Mouse (Mus musculus) right cerebral cortex, postnatal 36 days (tissue): ENCODE data around the gene Tnni3.
"Not testable (repeated sequence)": the region's sequence is repeated elsewhere in the genome, so short reads cannot be mapped to it uniquely, and the experiment has no call there.

Experiments used
- DNase-seq, 2 experiments: peaks; one replicate each; pipeline ENCODE4 v3.0.0; 2022; ENCODE audit warnings: low spot score in 2 of 2, mixed read lengths in 1 of 2

Gene Tnni3

DNA sequence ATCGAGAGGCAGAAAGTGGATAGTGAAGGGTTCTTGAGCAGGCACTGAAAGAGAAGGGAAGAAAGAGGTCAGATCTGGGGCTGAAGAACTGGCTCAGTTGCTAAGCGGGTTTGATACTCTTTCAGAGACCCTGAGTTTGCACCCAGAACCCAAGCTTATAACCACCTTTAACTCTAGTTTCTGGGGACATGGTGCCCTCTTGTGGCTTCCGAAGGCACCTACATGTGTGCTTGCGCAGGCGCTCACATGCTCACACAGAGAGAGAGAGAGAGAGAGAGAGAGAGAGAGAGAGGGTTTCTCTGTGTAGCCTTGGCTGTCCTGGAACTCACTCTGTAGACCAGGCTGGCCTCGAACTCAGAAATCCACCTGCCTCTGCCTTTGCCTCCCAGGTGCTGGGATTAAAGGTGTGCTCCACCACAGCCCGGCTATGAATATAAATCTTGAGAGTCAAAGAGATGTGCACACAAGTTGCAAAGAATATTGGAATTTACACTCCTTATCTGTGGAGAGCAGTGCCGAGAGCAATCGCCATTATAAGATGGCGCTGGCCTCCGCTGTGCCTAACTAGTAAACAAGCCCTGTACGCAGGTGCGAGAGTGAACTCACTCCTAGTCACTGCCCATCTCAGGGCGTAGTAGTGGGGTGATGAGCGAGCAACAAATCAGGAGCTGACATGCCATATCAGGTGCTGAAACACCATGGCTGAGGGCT lies at the start of gene Tnni3:
Gene Tnni3 (minus strand): TSS at position 18 of the 711 bp plus-strand sequence.
- not testable (repeated sequence) for DNase-seq

- DNase-seq, result not testable (repeated sequence)
These were observed 48.3 kb upstream of the Tnni3 start for GRCm38 (mm10) chr7:4572361-4572760.

DNA sequence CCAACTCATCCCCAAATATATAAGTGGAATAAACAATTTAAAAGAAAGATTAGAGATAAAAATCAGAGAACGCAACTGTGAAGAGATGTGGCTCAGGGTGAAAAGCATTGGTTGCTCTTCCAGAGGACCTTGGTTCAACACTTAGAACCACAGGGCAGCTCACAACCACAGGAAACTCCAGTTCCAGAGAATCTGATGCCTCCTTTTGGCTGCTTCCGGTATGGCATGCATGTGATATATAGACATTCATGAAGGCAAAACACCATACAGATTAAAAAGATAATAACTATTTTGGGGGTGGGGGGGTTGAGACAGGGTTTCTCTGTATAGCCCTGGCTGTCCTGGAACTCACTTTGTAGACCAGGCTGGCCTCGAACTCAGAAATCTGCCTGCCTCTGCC lies 38.6 kb upstream of the Tnni3 start:
- DNase-seq, result no peak

- no peak for DNase-seq
These were observed 33.1 kb upstream of the Tnni3 start for GRCm38 (mm10) chr7:4557167-4557560.

DNA sequence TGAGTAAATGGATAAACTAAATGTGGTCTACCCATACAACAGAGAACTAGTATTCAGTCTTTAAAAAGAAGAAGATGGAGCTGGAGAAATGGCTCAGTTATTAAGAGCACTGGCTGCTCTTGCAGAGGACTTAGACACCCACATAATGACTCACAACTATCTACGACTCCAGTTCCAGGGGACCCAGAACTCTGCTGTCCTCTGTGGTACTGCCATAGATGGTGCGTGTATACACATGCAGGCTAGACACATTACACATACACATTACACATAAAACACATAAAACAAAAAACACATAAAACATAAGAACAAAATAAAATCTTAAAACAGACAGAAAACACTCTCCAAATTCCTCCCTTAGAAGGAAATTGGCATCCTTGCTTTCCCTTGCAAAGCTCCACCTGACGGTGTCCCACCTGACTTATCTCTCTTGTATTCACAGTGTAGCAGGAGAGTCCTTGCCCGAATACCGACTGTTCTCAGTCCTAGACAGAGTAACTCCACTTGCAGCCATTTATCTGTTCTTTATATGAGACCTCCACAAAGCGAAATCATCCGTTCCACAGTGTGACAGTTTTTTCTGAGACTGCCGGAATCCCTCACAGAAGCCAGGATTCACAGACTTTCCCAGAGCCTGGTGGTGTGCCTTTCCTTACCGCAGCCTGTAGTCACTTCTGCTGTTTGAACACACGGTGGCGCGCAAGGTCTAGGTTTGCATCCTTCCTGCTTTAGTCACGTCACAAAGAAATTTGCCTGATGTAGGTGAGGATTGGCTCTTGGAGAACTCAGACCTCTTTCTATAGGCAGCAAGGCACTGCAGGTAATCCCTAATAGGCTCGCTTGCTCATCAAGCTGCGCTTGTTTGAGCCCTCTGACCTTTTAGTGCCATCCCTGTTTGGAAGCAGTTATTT lies 32.5 kb upstream of the Tnni3 start:
- peak; percentile 69 to 70 for DNase-seq

GRCm38 (mm10) chr7:4547221-4547641 lies 23.2 kb upstream of the Tnni3 start, which contains the start of gene Syt5:
Syt5 (minus strand) TSS chr7:4547541.
- DNase-seq, result peak; percentile 74 to 77

GRCm38 (mm10) chr7:4546591-4547131 lies 22.6 kb upstream of the Tnni3 start:
- DNase-seq, result peak; percentile 96 to 97

GRCm38 (mm10) chr7:4546050-4546449 lies 22.0 kb upstream of the Tnni3 start:
- DNase-seq, result no peak

- DNase-seq, result no peak
These were observed 18.0 kb upstream of the Tnni3 start for GRCm38 (mm10) chr7:4542013-4542412.

GRCm38 (mm10) chr7:4541344-4541743 lies 17.3 kb upstream of the Tnni3 start:
- no peak for DNase-seq

- no peak for DNase-seq
These were observed 15.0 kb upstream of the Tnni3 start for GRCm38 (mm10) chr7:4539019-4539418.

GRCm38 (mm10) chr7:4537181-4537580 lies 13.2 kb upstream of the Tnni3 start:
- DNase-seq, result no peak

DNA sequence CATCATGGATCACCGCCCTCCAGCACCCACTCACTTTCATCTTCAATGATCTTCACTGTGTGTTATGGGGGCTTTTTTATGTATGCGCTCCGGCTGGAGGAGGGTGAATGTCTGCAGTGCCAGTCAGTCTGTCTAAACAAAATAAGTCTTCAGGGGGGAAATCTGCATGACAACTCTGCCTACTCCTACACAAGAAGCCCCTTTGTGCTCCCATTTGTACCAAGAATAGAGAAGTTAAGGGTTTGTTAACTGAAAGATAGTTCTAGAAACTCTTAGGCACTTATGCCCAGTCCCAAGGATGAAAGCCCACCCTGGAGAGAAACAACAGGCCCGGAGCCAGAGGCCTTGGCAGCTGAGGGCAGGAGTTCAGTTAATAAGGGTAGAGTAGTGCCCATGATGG lies 12.3 kb upstream of the Tnni3 start:
- no peak for DNase-seq

DNA sequence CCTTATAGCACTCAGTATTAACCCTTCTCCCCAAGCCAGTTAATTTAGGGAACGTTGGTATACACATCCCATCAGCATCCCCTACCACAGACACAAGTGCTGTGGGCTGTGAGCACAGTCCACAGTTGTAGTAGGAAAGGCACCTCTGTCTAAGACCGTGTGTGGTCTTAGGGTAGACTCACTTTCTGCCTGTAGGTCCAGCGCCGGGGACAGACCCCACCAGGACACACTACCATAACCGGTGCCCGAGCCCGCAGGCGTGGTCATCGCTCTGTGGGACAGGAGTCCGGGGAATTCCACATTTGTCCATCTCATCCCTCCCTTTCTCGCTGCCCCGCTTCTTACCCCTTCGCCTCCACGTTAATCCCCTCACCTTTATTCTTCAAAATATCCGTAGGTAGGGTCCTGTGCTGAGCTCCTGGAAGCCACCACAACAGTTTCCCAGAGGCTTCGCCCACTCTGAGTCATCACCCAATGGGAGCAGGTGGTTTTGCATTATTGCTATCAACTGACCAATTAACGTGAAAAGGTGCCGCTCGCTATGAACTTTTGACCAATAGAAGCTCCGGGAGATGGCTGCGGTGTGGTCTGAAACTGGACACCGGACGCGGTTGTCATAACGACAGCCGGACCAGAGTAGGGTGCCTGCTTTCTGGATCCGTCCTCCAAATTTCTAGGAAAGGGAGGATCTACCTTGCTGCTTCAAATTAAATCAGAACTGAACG lies 8.1 kb upstream of the Tnni3 start, which contains the start of gene Dnaaf3:
Gene Dnaaf3 (minus strand): TSS at position 449 of the 725 bp plus-strand sequence.
- no peak for DNase-seq

- not testable (repeated sequence) for DNase-seq
These were observed 6.1 kb upstream of the Tnni3 start for GRCm38 (mm10) chr7:4530166-4530565.

- DNase-seq, result no peak
These were observed 3.3 kb upstream of the Tnni3 start for GRCm38 (mm10) chr7:4527302-4527689.

GRCm38 (mm10) chr7:4526341-4527301 lies 2.6 kb upstream of the Tnni3 start:
- DNase-seq, result peak; percentile 55 to 70

DNA sequence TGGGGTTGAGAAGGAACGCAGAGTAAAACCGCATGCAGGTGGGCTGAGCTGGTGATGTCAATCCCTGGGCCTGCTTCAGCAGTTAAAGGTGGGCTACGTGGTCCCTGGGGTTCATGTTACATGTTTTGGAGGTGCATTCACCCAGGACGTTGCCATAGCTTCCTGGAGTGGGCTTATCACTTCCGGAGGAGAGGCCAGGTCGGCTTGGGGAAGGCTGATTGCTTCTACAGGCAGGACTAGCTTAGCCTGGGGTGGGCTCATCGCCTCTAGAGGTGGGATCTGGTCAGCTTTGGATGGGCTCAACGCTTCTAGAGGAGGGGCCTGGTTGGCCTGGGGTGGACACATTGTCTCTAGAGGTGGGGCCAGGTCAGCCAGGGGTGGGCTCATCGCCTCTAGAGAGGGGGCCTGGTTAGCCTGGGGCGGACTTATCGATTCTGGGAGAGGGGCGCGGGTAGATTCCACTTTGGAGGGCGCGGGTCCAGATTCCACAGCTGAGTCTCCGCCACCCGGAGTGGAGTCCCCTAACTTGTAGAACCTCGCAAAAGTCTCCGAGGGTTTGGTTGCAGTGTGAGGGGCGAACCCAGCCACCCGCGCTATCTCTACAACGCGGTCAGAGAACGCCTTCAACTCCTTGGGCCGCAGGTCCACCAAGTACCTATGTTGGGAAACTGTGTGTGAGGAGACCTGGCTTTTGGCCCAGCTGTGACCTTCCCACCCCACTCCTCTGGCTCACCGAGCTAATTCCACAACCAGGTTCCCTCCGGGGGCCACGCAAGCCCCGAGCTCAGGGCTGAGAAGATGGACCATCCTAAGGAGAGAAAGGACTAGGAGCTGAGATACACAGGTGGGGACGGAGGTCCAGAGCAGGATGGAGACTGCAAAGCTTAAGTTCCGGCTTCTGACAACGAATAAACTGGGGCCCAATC lies 561 bp downstream of the Tnni3 start:
- DNase-seq, result no peak

DNA sequence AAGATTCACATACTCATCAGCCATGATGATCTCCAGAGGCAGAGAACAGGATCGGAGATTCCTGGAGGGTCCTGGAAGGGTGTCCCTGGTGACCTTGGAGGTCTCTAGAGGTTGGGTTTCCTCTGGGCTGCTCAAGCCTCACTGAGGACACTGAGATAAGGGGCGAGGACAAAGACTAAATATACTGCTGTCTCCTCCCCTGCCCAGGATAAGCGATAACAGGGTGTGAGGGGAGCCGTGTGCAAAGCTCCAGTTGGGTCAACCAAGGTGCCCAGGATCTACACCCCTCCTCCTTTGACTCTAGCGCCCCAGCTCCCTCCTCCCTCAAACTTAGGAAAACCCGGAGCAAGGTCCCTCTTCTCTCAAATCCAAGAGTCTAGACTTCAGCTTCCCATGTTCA lies 1.7 kb downstream of the Tnni3 start:
- no peak for DNase-seq
